Mouse (Mus musculus) spleen, postnatal 10 days (tissue): Measurements from ENCODE around the gene 1600012H06Rik.
"Not testable (repeated sequence)": the region's sequence is repeated elsewhere in the genome, so short reads cannot be mapped to it uniquely, and the experiment has no call there.

ENCODE experiments used
- DNase-seq, 2 experiments: peaks; one replicate each; pipeline ENCODE4 v3.0.0; 2021 to 2022; ENCODE audit warnings: low spot score in 2 of 2

The 1600012H06Rik gene

DNA sequence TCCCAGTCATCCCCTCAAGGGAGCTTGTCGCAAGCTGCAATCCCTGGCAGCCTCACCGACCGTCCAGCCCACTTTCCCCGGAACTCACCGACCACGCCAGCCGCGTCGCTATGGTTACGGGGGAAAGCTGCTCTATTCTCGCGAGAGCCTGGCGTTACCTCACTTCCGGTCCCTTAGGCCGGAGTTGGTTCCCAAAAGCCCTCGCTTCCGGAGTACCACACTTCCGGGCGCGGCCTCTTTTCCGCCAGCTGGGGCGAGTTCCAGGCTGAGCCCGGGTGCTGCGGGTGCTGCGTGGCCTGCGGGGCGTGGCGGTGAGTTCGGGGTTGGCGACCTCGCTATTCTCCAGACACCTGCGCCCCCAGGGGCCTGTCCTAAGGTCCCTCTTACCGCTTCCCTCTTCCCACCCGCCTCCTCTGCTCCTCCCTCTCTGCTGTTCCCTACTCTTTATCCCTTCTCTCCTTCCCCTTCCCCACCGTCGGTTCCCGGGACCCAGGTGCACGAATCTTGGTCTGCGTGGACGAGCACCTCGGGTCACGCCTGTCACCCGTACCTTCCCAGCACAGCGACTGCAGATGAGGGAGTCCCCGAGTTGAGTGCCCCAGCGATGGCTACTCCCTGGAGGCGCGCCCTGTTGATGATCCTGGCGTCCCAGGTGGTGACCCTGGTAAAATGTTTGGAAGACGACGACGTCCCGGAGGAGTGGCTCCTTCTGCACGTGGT lies at the start of gene 1600012H06Rik, which contains the start of gene Wdr27:
1600012H06Rik (plus strand) TSS at position 176 of the 720 bp plus-strand sequence.
Wdr27 (minus strand) TSS at position 150 of the 720 bp plus-strand sequence.
- peak; percentile 93 to 99 for DNase-seq

DNA sequence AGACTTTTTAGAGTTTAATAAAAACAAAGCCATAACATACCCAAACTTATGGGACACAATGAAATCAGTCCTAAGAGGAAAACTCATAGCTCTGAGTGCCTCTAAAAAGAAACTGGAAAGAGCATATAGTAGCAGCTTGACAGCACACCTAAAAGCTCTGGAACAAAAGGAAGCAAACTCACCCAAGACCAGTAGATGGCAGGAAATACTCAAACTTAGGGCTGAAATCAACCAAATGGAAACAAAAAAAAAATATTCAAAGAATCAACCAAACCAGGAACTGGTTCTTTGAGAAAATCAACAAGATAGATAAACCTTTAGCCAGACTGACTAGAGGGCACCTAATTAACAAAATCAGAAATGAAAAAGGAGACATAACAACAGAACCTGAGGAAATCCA lies 47.9 kb upstream of the 1600012H06Rik start:
- not testable (repeated sequence) for DNase-seq

DNA sequence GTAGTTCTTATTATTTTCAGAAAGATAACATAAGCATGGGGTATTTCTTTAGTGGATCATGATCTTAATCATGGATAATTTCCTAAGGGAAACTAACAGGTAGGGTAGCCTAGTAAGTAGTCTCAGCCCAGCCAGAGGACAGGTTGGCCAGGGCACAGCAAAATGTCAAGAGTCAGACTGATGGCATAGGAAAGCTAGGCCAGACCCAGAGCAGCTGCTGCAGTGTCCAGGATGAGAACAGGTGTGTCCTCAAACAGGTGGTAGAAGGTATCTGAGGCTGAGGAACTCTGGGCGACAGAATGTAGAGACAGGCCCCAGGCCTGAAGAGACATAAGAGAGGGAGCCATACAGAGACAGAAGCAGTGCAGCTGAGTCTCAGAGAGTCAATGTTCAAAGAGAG lies 44.0 kb upstream of the 1600012H06Rik start:
- DNase-seq: no peak

DNA sequence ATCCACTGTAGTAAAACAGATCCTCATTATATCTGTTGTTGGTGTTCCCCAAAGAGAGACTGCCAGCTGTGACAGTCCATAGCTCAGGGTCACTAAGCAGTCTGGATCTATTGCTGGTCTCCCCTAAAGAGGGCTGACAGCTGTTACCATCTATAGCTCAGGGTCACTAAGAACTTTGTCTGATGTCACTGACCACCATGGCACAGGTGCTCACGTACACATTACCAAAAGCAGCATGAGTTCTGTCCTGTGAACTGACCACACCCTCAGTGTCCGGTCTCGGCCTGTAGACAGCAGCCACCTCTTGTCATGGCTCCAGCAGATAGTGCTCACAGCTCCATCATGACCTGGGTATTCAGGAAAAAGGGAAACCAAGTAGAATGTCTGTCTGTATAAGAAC lies 39.8 kb upstream of the 1600012H06Rik start:
- DNase-seq: no peak

DNA sequence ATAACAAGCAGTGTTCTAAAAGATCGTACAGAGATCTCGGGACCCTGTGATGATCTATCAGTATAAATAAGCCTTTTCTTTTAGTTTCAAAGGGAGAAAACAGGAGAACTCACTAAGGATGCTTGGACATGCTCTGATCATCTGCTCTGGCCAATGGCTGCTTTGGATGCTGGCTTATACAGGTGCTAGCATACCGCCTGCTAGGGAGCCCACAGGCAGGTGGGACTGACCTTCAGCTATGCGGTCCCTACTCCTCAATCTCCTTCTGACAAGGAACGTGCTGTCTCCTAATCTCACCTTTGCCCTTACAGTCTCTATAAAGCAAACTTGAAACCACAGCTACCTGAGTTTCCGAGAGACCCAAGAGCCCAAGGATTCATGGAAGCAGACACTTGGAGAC lies 38.8 kb upstream of the 1600012H06Rik start:
- no peak for DNase-seq

DNA sequence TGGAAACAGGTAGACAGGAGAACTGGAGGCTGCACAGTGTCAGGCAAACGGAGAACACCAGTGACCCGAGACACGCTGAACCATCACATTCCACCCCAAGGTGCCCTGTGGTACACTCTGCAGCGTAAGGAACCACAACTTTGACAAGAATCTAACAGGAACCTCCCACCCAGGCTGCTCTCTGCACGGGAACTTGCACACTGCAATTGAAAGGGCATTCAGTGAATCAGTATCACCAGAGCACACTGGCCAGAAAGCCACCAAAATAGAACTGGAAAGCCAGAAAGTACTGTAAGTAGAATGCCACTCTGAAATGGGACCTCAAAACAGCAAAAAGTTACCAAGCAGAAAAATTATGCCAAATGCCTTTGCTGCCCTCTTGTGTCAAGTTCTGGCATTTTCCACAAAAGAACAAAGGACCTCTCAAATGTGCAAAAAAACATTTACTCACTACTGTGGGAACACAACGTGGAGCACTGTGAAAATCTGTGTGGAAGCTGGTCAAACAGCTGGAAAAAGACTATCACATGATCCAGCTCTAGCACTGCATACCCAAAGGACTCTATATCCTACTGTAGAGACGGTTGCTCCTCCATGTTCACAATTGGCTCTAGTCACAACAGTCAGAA lies 38.2 kb upstream of the 1600012H06Rik start:
- peak; percentile 37 to 63 for DNase-seq

DNA sequence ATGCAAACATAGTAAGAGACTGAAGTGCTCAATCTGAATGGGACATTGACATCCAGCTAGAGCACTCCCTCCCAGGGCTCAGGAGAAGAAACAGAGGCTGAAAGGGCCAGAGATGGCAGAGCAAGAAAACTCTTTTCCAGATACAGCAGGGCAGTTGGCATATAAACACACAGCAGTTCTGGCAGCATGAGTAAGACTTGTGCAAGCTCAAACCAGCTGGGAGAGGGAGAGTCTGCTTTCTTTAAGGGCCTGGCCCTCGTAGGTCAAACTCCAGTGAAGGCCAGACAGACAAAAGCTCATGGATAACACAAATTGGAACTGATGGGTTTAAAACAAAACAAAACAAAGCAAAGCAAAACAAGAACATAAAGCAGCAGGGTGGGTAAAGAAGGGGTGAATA lies 36.4 kb upstream of the 1600012H06Rik start:
- no peak for DNase-seq

DNA sequence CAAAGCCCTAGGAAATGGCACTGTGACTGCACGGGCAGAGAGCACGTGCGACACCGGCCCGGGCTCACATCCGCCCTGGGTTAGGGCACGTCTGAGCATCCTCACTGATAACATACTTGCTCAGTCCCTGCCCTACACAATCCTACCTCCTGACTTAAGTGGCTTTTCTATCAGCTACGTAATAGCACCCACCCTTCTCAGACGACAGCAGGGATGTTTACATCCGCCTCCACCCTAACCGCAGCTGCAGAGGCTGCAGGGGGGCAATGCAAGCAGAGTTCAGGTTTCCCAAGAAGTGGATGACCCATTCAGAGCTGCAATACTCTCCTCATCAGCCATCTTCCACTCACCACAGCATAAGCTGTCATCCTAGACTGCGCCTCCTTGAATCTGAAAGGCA lies 35.8 kb upstream of the 1600012H06Rik start:
- DNase-seq: no peak

DNA sequence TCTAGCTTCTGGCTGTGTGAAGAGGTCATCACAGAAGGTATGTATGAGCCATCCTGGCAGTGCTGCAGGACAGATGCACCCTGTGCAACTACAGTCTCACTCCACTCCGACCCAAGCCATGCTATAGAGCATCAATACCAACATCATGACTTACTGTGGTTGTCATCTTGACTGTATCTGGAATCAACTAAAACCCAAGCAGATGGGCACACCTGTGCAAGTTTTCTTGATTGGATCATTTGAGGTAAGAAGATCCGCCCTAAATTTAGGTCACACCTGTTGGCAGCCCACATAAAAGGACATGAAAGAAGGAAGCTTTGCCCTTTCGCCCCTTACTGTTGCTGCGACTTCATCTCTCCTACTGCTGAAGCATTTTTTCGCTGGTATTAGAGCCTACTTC lies 33.7 kb upstream of the 1600012H06Rik start:
- no peak for DNase-seq

DNA sequence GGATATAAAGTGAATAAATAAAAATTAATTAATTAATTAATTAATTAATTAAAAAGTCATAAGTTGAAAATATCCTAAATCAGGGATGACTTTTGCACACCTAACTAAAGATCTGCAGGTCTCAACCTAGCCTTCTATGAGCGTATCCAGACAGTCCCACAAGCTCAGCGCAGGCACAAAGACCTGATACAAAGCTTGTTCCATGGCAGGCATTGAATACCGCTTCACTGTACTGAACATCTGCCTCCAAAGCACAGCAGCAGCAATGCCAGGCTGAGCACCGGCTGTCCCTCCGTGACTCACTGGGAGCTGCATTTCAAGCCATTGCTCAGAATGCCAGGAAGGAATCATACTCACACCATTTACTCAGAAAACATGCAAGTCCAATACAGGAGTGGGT lies 32.2 kb upstream of the 1600012H06Rik start:
- DNase-seq: no peak

DNA sequence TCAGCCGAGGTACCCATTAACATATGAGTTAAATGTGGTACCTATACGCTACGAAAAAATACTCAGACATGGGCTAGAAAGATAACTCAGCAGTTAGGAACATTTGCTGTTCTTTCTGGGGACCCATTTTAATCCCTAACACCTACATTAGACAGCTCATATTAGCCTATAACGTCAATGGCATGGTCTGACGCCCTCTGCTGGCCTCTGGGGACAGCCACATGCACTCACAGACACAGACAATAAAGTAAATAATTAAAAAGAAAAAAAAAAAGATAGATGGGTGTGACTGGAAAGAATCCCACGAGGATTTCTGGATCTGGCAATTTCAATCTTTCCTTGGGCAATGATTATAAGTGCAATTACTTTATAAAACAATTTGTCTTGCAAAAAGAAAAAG lies 30.6 kb upstream of the 1600012H06Rik start:
- peak in 1 of 2 experiments; percentile 34 for DNase-seq

DNA sequence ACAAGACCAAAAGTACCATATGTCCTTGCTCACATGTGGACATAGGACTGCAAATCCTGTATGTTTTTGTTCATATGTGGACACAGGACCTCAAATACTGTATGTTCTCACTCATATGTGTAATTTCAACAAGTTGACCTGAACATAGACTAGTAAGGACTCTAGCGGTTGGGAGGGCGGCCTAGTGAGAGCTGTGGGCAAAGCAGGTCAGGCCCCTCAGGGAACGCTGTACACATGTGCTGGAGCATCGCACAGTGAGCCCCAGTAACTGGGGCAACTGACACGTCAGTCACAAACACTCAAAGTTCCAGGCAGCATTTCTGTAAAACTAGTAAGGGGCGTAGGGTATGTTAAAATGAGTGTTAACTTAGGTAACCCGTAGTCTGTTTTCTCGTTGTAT lies 30.0 kb upstream of the 1600012H06Rik start:
- no peak for DNase-seq

DNA sequence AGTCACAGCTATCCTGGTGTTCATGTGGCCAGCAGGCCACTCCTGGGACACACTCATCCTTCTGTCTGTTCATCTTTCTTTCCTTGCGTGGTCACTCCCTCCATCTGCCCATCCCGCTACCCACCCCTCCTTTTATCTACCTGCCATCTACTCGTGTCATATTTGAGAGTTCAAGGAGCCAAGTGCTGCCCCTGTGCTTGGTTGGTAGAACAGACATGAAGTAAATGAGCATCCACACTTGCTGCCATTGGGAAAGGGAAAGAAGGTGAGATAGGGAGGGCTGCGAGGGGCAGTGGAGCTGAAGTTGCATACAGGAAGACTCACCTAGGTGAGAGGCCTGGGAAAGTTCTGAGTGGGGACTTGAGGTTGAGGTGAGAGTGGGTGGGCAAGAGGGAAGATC lies 28.6 kb upstream of the 1600012H06Rik start:
- no peak for DNase-seq

DNA sequence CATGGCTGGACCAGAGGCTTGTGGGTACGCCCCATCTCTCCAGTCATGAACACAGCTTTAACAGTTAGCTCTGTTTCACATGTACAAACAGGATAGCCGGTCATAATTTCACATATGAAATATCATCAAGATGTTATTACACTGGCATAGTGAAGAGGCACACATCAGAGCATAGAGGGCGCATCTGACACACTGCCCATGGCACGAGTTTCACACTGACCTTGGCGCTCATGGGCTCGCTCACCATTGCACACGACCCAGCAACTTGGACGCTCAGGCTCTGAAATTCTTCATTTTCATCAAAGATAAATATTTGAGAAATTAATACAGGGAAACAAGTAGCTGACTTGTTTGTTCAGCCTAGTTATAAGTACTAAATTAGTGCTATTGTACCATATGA lies 25.1 kb upstream of the 1600012H06Rik start:
- DNase-seq: no peak

DNA sequence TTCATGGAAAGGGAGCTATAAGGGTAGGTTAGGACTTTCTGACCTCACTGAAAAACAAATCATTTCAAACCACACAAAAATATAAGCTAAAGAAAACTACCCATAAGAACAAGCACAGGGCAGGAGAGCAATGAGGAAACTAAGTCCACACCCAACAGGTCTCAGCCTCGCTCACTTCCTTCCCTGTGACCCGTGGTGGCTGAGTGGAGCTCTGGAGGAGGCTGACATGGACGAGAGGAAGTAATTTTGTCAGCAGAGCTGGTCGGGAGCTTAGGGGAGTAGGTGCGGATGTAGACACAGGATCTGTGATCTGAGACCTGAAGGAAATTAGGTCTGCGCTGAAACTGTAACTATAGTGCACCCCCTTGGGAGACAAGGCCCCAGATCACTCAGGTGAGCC lies 21.4 kb upstream of the 1600012H06Rik start:
- DNase-seq: no peak

DNA sequence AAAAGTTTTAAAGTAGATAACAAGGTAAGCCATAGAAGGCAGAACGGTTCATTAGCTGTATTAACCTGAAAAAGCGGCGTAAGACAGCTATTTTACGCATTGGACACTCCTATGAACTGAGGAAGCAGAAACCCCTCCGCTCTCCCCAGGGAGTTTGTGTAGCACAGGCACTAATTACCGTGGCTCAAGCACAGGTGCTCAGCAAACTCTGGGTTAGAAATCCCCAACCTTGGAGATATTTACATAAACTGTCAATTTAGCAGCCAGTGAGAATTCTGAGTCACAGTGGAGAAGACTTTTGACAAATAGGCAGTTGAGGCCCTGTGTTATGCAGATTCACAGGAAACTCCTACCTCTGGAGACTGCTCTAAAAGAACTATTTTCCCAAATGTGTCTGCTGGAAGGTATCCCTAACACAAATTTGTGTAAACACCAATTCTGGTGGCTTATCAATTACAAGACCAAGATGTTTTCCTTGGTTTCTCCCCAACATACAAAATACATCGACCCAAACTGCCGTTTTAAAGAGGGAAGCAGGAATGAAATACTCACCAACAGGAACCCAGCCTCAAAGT lies 15.3 kb upstream of the 1600012H06Rik start:
- DNase-seq: no peak

DNA sequence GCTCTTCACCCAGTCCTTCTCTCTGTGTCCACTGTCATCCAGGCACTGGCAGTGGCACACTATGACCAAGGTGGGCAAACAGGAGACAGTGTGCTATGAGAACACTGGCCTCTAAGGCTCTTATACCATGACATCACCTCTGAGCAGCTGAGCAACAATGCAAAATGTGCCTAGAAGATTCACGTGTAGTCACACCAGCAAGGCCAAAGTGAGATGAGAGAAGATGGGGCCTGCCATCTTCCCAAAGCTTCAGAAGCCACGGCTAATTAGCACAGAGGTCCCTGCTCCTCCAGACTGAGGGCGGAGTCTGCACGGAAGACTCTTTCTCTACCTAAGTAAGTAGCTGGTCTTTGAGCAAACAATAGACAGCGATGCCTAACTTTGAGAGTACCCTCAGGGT lies 14.4 kb upstream of the 1600012H06Rik start:
- no peak for DNase-seq

DNA sequence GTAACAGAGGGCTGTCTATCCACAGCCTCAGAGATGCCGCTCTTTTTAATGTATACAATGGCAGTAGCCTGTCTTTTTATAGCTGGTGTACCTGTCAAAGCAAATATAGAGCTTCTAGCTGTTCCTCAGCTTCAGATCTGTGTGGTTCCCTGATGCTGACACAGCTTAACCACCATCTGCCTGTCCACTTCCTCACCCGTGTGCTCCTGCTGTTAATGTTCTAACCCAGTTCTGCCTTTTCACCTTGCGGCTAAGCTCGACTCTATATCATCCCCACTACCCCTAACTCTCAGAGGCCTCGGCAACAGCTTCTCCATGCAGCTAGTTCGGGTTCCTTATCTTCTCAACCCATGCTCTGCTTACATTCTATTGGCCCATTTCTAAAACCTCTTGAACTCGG lies 12.3 kb upstream of the 1600012H06Rik start:
- DNase-seq: no peak

DNA sequence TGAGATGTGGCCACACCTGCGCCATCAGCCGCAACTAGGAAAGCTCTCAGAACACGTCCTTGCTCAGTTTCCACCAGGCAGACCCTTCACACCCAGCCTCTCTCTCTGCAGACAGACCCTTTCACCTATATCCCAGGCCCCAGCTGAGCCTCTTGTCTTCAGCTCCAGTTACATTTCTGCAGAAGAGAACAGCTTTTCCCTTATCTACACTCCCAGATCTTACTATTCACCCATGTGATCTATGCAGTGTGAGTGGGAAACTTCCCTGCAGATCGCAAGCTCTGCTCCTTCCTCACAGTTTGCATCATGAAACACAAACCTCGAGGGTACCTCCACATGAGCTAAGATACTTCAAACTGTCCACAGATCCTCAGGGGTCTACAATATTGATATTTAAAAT lies 11.5 kb upstream of the 1600012H06Rik start:
- DNase-seq: no peak

DNA sequence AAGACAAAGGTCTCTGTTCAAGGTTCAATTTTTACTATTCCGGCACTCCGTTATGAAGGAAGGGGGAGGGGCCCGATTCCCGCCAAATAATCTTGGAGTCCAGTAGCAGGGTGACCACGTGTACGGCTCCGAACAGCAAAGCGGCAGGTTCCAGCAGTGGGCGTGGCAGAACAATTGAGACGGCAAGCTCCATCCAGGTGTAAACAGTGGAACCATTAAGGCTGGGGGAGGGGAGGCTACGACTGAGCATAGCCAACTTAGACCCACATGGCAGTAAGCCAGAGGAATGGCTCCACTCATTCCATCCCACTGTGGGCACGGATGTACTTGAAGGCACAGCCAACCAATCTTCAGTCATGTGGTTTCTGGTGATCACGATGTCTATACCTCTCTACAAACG lies 7.7 kb upstream of the 1600012H06Rik start:
- not testable (repeated sequence) for DNase-seq

DNA sequence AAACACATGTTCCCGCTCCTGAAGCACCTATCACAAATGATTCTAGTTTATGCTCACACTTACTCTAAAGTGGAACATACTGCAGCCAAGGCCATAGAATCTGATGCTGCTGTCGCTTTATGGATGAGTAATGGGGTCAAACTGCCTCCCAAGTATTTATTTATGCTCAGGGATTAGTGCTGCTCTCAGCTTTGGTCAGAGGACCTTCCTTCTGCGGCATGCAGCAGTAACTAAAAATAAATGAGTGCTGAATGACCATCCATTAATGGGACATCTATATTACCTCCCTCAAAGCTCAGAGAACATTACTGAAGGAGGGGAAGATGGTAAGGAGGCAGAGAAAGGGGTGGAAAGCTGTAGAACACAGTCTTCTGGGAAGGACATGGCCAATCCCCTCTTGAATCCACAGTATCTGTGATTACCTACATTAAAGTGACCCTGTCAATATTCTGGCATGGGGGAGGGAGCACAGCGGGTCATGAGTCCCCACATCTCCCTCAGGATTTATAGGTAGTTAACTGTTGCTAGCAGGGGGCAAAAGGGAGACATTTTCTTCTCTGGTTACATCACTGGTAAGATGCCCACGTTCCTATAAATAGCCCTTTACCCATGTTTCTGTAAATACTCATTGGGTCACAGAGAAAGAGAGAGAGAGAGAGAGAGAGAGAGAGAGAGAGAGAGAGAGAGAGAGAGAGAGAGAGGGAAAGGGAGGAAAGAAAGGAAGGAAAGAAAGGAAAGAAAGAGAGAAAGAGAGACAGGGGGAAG lies 7.0 kb upstream of the 1600012H06Rik start:
- DNase-seq: no peak

DNA sequence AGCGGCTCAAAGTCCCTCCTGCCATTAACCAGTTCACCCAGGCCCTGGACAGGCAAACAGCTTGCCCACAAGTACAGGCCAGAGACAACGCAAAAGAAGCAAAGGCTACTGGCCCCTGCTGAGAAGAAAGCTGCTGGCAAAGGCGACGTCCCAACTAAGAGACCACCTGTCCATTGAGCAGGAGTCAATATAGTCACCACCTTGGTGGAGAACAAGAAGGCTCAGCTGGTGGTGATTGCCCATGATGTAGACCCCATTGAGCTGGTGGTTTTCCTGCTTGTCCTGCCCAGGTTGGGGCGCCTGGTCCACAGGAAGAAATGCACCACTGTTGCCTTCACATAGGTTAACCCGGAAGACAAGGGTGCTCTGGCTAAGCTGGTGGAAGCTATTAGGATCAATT lies 803 bp upstream of the 1600012H06Rik start:
- not testable (repeated sequence) for DNase-seq

DNA sequence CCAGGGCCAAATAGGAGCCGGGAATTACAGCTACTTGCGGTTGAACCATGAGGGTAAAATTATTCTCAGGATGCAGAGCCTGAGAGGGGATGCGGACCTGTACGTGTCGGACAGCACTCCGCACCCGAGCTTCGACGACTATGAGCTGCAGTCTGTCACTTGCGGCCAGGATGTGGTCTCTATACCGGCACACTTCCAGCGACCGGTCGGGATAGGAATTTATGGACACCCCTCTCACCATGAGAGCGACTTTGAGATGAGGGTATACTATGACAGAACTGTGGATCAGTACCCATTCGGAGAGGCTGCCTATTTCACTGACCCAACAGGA lies 710 bp downstream of the 1600012H06Rik start:
- DNase-seq: no peak
